Mouse (Mus musculus): Measurements from ENCODE around the gene Pbrm1. TPM values are rescaled to one million over a fixed set of nuclear protein-coding genes. Genes with fewer than 3 reads are reported as not detected.

Gene Pbrm1
- total RNA-seq, 1 experiment from 2014 or later = 80.7 TPM

DNA sequence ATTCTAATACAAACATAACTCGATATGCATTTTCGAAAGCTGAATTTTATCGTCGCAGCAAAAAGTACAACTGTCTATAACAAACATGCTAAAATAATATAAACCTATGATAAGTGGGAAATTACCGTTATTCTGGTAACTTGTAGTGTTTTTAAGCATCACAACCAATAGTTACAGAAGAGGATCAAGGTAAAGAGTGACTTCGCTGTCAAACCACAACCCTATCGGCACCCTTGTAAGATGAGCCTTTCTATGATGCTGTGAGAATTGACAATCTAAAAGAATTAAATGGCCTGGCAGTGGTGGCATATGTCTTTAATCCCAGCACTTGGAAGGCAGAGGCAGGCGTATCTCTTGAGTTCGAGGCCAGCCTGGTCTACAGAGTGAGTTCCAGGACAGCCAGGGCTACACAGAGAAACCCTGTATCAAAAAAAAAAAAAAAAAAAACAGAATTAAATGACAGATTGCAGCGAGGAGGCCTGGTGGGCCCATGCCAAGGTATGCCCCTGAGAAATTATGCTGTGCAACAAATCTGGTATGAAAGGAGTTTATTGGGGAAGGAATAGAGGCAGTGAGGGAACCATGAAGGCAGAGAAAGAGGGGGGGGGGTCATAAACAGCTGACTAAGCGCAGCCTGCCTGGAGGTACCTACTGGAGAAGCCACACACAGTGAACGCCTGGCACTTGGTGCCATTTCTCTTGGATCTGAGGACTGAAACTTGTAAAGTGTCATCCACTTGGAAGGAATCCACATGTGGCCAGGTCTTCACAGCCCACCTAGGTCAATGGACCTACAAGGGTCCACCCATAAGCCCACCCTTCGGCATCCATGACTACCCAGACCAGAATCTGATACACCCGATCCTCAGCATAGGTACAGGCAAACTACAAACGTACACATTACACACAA is 110.6 kb downstream of the Pbrm1 start:
- no peak for ATAC-seq (replicated peaks in 1 of 2; ENCODE audit: insufficient read depth in 1 of 2, low FRiP score in 2 of 2, low TSS enrichment in 1 of 2, low read depth in 1 of 2, poor library complexity in 2 of 2, severe bottlenecking in 2 of 2)

DNA sequence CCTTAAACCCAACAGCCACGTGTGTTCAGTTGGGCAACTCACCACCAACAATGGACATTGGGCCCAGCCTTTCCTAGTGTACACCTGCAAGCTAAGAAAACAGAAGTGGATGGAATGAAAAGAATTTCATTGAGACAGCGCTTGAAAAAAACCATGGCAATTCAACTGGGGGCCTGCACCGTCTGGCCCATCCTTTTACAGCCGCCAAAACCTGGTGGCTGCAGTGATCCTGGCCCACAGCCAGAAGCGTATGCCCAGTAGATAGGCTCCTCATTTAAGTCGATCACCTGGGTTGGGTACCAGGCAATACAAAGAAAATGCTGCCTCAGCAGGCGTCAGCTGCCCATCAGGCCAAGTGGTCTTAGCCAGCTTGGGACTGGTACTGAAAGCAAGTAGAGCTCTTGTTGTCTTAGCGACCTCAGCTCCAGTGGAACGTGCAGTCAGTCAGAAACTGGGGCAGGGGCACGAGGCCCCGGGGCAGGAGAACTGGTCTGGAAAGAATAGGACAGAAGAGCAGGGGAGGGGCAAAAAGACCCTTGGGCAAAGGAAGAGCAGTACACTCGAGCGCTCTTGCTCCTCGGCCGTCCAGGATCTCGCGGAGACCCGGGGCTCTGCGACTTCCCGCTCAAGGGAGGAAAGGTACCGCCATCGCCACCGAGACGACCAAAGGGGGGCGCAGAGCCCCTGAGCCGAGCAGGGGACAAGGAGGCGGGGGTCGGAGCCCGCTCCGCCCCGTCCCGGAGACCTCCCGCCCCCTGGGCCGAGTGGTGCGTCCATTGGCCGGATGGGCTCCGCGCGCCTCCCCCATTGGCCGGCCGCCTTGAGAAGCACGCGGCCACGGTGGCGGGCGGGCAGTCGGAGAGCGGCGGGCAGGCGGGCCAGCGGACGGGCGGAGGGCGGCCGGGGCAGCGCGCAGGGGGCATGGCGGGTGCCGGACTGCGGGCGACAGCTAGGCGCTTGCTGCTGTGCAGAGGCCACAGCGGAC is 111.6 kb downstream of the Pbrm1 start, which contains the start of gene Nt5dc2:
TSS of gene Nt5dc2 (plus strand) at position 818 of the 985 bp plus-strand sequence.
- peak; percentile 40 to 51 for ATAC-seq (replicated peaks in 1 of 2; ENCODE audit: insufficient read depth in 1 of 2, low FRiP score in 2 of 2, low TSS enrichment in 1 of 2, low read depth in 1 of 2, poor library complexity in 2 of 2, severe bottlenecking in 2 of 2)

DNA sequence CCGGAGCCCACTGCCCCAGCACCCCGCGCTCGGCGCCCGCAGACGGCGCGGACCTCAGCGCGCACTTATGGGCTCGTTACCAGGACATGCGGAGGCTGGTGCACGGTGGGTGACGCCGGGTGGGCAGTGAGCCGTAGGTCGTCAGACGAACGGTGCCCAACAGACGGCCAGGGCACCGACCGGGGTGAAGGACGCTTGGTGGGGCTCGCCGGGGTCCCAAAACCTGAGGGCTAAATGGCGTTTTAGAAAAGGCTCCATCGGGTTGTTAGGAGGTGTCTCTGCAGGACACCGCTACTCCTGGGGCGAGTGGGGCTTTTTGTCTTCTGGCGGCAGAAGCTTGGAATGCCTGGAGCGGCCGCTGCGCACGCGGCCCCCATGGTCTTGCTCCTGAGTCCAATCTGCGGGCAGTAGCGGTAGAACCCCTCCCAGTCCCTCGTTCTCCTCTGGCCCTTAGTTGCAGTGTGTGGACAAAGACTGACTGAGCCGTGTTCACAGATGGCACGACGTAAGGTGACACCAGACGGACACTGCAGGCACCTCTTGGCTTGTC is 112.4 kb downstream of the Pbrm1 start:
- ATAC-seq (replicated peaks in 1 of 2; ENCODE audit: insufficient read depth in 1 of 2, low FRiP score in 2 of 2, low TSS enrichment in 1 of 2, low read depth in 1 of 2, poor library complexity in 2 of 2, severe bottlenecking in 2 of 2) = no peak

DNA sequence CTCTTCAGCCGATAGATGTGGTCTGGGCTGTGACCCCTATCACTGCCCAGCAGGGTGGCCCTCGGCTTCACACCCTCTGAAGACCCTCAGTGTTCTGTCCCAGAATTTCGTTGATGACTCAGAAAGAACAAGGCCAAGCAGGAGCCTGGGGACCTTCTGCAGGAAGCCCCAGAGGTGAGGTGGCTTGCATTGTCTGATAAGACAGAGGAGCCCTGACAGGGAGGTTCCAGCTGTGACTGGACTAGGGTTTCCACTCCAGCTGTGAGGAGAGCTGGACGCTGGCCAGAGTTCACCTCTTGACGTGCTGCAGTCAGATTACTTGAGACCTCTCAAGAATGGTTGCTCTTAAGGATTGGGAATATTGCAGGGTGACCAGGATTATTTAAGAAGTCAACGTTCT is 113.1 kb downstream of the Pbrm1 start:
- no peak for ATAC-seq (replicated peaks in 1 of 2; ENCODE audit: insufficient read depth in 1 of 2, low FRiP score in 2 of 2, low TSS enrichment in 1 of 2, low read depth in 1 of 2, poor library complexity in 2 of 2, severe bottlenecking in 2 of 2)

DNA sequence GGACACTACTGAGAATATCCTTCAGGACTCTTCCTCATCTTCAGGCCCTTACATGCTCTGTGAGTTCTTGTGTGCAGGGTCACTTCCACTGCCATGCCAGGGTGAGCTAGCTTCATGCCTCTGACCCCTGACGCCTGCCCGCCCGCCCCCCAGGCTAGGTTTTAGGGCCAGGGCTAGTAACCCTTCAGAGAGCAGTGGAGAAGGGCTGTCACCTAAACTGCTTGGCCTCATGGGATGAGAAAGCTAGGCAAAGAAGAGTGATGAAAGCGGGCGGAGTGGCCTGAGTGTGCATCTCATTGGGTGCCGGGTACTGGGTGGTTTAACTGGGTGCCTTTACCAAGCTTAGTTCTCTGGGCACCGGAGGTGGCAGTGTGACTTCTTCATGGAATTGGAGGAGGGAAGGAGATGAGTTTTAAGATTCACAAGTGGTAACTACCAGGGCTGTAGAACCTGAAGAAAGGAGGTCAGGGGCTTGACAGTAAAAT is 113.6 kb downstream of the Pbrm1 start:
- ATAC-seq (replicated peaks in 1 of 2; ENCODE audit: insufficient read depth in 1 of 2, low FRiP score in 2 of 2, low TSS enrichment in 1 of 2, low read depth in 1 of 2, poor library complexity in 2 of 2, severe bottlenecking in 2 of 2) = no peak

DNA sequence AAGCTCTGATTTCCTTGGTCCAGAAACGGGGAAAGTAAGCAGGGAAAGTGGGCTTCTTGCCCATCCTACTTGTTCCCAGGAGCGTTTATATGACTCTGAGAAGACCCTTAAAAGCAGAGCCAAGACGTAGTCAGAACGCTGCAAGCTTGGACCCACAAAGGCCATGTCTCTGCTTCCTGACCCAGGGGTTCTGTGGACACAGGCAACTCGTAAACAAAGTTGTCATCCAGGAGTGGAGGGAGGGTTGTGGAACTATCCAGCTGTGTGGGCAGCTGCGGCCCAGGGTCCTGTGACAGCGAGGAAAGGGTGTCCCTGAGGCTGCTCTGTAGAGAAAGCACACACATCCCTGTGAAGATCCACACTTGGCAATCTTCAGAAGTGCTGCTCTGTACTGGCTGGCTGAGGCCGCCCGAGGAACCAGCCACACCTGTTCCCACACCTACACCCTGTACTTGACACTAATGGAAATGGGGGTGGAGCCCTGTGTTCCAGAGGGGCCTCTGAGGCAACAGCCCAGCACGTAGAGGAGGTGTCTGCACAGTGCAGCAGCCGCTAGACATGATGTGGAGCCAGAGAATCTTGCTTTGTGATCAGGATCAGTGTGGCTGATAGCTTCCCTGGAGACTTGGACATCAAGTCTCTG is 114.2 kb downstream of the Pbrm1 start:
- ATAC-seq (replicated peaks in 1 of 2; ENCODE audit: insufficient read depth in 1 of 2, low FRiP score in 2 of 2, low TSS enrichment in 1 of 2, low read depth in 1 of 2, poor library complexity in 2 of 2, severe bottlenecking in 2 of 2) = no peak

DNA sequence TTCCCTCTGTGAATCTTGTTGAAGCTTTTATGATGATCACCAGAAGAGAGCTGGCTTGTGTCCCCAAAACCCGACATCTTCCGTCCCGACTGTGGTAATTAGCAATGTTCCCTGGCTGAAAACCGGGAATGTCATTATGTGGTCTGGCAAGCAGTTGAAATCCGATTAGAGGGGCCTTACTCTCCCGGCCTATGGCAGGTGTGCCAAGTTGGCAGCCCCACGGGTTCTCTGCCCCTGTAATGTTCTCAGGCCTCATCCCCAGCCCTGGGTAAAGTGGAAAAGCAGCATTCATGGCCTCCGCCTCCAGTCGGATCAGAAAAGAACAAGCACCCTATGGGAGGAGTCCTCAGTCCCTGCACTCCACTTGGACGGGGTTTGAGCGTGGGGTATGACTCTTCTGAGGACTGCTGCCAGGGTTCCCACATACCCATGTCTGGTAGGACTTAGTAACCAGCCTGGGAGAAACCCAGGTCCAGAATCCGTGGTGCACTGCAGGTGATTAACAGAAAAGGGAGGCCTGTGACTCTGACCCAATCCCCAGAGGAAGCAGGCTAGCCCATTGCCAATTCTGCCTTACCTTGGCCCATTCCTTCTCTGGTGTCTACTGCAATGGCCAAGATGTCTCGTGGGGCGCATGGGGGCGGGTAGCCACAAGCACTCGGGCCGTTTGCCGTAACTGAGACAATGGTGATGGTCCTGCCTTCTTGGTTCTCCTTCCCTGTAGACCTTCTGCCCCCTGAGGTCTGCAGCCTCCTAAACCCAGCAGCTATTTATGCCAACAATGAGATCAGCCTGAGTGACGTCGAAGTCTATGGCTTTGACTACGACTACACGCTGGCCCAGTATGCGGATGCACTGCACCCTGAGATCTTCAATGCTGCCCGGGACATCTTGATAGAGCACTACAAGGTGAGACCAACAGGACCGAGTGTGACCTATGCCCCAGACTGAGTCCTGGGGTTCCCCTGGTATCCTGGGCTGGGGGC is 115.4 kb downstream of the Pbrm1 start:
- no peak for ATAC-seq (replicated peaks in 1 of 2; ENCODE audit: insufficient read depth in 1 of 2, low FRiP score in 2 of 2, low TSS enrichment in 1 of 2, low read depth in 1 of 2, poor library complexity in 2 of 2, severe bottlenecking in 2 of 2)

DNA sequence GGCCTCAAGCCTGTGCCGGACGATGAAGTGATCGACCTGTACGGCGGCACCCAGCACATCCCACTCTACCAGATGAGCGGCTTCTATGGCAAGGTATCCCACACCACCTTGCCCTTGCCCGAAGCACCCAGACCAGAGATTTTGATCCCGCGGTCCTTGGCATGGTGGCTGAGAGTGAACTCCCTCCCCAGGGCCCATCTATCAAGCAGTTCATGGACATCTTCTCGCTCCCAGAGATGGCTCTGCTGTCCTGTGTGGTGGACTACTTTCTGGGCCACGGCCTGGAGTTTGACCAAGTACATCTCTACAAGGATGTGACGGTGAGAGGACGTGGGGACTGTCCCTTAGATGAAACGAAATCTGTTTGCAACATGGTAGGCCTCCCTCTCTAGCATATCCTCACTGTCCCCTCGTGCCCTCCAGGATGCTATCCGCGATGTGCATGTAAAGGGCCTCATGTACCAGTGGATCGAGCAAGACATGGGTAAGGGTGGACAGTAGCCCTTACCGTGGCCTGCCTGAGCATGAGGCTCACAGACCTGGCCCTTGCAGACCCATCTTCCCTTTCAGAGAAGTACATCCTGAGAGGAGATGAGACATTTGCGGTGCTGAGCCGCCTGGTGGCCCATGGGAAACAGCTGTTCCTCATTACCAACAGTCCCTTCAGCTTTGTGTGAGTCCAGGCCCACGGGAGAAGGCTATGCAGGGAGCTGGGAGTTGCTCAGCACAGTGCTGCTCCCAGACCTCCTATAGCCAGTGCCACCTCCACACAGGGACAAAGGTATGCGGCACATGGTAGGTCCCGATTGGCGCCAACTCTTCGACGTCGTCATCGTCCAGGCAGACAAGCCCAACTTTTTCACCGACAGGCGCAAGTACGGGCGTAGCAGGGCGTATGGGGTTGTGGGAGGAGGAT is 116.8 kb downstream of the Pbrm1 start:
- ATAC-seq (replicated peaks in 1 of 2; ENCODE audit: insufficient read depth in 1 of 2, low FRiP score in 2 of 2, low TSS enrichment in 1 of 2, low read depth in 1 of 2, poor library complexity in 2 of 2, severe bottlenecking in 2 of 2) = no peak

DNA sequence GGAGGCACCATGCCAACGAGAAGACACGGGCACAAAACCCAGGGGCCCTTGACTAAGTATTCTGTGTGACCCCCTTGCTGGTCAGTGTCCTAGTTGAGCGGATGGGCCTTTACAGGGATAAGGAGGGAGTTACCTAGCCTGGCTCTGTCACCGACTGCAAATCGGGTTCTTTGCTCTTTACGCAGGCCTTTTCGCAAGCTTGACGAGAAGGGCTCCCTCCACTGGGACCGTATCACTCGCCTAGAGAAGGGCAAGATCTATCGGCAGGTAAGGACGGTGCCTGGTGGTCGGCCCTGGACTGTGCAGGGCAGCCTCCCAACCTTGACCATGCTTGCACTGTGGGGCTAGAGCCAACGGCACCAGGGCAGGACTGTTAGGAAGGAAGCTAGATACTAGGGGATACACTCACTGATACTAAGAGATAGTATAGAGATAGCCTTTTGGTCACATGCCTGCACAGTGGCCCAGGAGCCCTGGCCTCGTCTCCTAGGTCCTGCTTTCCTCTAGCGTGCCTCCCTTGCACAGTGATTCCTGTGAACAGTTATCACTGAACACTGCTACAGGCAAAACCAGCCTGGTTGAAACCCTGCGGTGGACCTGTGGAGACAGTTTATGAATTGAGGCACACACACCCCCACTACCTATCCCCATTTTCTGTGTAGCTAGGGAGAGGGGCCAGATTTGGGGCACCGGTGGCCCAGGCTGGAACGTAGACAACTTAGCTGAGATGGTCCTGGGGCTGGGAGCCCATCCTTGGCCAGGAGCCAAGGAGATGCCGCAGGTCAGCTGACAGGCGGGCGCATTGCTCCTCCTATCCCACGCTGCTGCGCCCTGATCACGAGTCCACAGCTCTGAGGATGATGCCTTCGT is 117.7 kb downstream of the Pbrm1 start:
- no peak for ATAC-seq (replicated peaks in 1 of 2; ENCODE audit: insufficient read depth in 1 of 2, low FRiP score in 2 of 2, low TSS enrichment in 1 of 2, low read depth in 1 of 2, poor library complexity in 2 of 2, severe bottlenecking in 2 of 2)

DNA sequence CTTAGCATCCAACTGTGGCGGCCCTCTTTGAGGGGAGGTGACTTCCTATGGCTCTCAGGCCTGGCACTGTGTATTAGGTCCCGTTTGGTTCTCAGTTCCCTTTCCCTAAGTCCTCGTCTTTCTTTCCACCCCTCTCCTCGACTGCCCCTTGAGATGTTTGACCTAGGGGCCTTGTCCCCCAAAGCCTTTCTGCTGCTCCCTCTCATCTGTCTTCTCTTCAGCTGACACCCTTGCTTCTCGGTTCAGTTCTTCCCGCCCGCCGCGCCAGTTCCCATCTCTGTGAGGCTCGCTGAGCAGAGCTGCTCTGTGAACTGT is 118.3 kb downstream of the Pbrm1 start:
- no peak for ATAC-seq (replicated peaks in 1 of 2; ENCODE audit: insufficient read depth in 1 of 2, low FRiP score in 2 of 2, low TSS enrichment in 1 of 2, low read depth in 1 of 2, poor library complexity in 2 of 2, severe bottlenecking in 2 of 2)

DNA sequence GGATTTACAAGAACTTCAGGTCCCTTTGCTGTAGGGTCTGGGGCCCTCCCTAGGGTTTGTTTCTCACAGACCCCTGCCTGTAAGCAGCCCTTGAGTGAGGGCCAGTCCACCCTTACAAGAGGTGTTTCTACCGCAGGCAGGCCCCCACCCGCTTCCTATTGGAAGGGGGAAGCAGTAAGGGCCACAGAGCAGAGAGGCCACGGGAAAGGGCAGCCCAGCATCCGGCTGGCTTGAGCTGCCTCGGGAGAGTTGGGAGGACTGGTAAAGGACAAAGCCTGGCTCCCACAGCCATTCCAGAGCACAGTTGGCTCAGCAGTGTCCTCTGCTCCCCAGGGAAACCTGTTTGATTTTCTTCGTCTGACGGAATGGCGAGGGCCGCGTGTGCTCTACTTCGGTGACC is 118.9 kb downstream of the Pbrm1 start:
- no peak for ATAC-seq (replicated peaks in 1 of 2; ENCODE audit: insufficient read depth in 1 of 2, low FRiP score in 2 of 2, low TSS enrichment in 1 of 2, low read depth in 1 of 2, poor library complexity in 2 of 2, severe bottlenecking in 2 of 2)

DNA sequence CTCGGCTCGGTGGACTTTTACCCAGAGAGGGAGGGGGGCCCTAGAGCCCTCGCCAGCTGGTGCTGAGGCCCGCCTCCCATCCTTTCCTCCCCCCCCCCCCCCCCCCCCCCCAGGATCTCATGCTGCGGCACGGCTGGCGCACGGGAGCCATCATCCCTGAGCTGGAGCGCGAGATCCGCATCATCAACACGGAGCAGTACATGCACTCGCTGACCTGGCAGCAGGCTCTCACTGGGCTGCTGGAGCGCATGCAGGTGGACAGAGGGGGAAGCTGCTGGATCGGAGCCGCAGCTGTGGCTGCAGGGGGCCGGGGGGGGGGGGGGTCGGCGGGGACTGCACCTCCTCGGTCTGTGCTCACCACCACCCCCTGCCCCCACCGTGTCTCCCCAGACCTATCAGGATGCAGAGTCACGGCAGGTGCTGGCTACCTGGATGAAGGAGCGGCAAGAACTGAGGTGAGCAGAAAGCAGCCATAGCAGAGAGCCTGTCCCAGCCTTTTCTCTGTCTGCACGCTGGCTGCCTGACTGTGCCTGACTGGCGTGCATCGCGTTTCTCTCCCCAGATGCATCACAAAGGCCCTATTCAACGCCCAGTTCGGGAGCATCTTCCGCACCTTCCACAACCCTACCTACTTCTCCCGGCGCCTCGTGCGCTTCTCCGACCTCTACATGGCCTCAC is 119.4 kb downstream of the Pbrm1 start:
- ATAC-seq (replicated peaks in 1 of 2; ENCODE audit: insufficient read depth in 1 of 2, low FRiP score in 2 of 2, low TSS enrichment in 1 of 2, low read depth in 1 of 2, poor library complexity in 2 of 2, severe bottlenecking in 2 of 2) = no peak

DNA sequence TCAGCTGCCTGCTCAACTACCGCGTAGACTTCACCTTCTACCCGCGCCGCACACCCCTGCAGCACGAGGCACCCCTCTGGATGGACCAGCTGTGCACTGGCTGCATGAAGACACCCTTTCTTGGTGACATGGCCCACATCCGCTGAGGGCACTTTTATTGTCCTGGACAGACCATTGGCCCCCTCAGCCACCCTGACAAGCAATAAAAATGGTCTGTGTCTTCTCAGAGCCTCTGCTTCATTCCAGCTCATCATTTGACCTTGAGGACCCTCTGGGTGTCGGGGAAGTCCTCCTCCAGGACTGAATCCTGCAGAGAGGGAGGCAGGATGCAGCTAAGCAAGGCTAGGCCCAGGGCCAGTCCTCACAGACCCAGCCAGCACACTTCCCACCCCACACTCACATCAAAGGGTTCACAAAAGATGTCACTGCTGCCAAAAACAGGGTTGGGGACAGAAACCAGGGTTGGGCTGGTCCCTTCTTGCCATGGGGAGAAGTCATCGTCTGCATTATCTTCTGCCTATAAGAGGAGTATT is 120.0 kb downstream of the Pbrm1 start:
- ATAC-seq (replicated peaks in 1 of 2; ENCODE audit: insufficient read depth in 1 of 2, low FRiP score in 2 of 2, low TSS enrichment in 1 of 2, low read depth in 1 of 2, poor library complexity in 2 of 2, severe bottlenecking in 2 of 2) = no peak

DNA sequence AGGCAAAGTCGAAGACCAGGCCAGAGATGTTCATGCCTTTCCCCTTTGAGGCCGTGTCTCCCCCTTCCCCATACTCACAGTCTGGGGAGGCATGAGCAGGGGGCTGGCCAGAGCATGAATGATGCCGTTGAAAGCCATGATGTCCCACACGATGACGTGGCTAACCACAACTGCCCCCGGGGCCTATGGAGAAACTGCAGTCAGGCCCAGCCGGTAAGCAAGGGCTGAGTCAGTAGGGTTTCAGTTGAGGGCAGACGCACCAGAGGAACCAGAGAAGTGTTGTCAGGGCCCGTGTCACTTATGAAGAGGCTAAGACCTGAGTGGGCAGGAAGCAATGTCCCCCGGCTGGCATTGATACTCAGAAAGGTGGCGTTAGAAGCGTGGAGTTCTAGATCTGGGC is 120.7 kb downstream of the Pbrm1 start:
- ATAC-seq (replicated peaks in 1 of 2; ENCODE audit: insufficient read depth in 1 of 2, low FRiP score in 2 of 2, low TSS enrichment in 1 of 2, low read depth in 1 of 2, poor library complexity in 2 of 2, severe bottlenecking in 2 of 2) = no peak
